Mouse (Mus musculus): ENCODE measurements around the gene Nle1. TPM values are rescaled to one million over a fixed set of nuclear protein-coding genes. Genes with fewer than 3 reads are reported as not detected.

Nle1 gene
- total and polyA plus RNA-seq, 3 experiments = 97.3 to 103 TPM; not detected in 1

GRCm38 (mm10) chr11:82856032-82856431, 52.2 kb downstream of the Nle1 start:
- no peaks in the 10 kb centered on the region for H3K9me3 ChIP-seq (replicated peaks; ENCODE audit: insufficient read depth, low read length)
- no peaks in the 10 kb centered on the region for H3K79me2 ChIP-seq (ENCODE audit: control insufficient read depth, insufficient read depth, low read length, poor library complexity)
- no peak for DNase-seq (ENCODE audit: low read depth, low spot score)
- TF ChIP-seq ZC3H11A (IDR thresholded peaks at IDR 0.05; ENCODE audit: low read depth, low read length) = no peak
- no peak for TF ChIP-seq NELFE (IDR thresholded peaks at IDR 0.05; ENCODE audit: low read depth, low read length)
- TF ChIP-seq TBP (IDR thresholded peaks at IDR 0.05; ENCODE audit: low read depth, low read length) = no peak
- TF ChIP-seq HCFC1 (IDR thresholded peaks at IDR 0.05; ENCODE audit: low read depth, low read length) = no peak
- TF ChIP-seq SIN3A (IDR thresholded peaks at IDR 0.05; ENCODE audit: low read length) = no peak
- TF ChIP-seq JUND (IDR thresholded peaks at IDR 0.05; ENCODE audit: low read depth, low read length) = no peak
- TF ChIP-seq CHD2 (IDR thresholded peaks at IDR 0.05; ENCODE audit: low read length) = no peak
- no peak for TF ChIP-seq ELF1 (IDR thresholded peaks at IDR 0.05; ENCODE audit: low read depth, low read length)
- TF ChIP-seq MAX (IDR thresholded peaks at IDR 0.05; ENCODE audit: low read length) = no peak
- H3K4me3 ChIP-seq (ENCODE audit: control insufficient read depth in 1 of 2, insufficient read depth in 1 of 2, low read depth in 2 of 2, low read length in 2 of 2) = no peak overlapping the region
- no peak overlapping the region for H3K27ac ChIP-seq (ENCODE audit: control insufficient read depth, low read depth, low read length)
- peaks cover 0 to 6% of the 10 kb centered on the region in 2 experiments; a peak in 2 of 4 replicates for H3K36me3 ChIP-seq (ENCODE audit: control insufficient read depth in 1 of 2, insufficient read depth in 2 of 2, low read length in 2 of 2)
- peaks cover 0 to 6% of the 10 kb centered on the region in 2 experiments; a peak in 2 of 4 replicates for H3K4me1 ChIP-seq (ENCODE audit: control insufficient read depth in 1 of 2, insufficient read depth in 2 of 2, low read length in 2 of 2)
- H3K27me3 ChIP-seq (ENCODE audit: control insufficient read depth in 1 of 2, insufficient read depth in 2 of 2, low read length in 2 of 2) = no peaks in the 10 kb centered on the region
- H3K9ac ChIP-seq (ENCODE audit: control insufficient read depth, low read depth, low read length, poor library complexity, severe bottlenecking) = no peak overlapping the region

GRCm38 (mm10) chr11:82855327-82855973, 52.8 kb downstream of the Nle1 start:
- Histone ChIP-seq H3K27me3 (ENCODE audit: control insufficient read depth in 1 of 2, insufficient read depth in 2 of 2, low read length in 2 of 2) (no peaks in the 10 kb centered on the region), H3K27ac (ENCODE audit: control insufficient read depth, low read depth, low read length) (no peak overlapping the region), H3K36me3 (ENCODE audit: control insufficient read depth in 1 of 2, insufficient read depth in 2 of 2, low read length in 2 of 2) (peaks cover 0 to 6% of the 10 kb centered on the region in 2 experiments; a peak in 2 of 4 replicates), H3K9ac (ENCODE audit: control insufficient read depth, low read depth, low read length, poor library complexity, severe bottlenecking) (no peak overlapping the region), H3K4me3 (ENCODE audit: control insufficient read depth in 1 of 2, insufficient read depth in 1 of 2, low read depth in 2 of 2, low read length in 2 of 2) (no peak overlapping the region), H3K79me2 (ENCODE audit: control insufficient read depth, insufficient read depth, low read length, poor library complexity) (no peaks in the 10 kb centered on the region), H3K9me3 (replicated peaks; ENCODE audit: insufficient read depth, low read length) (no peaks in the 10 kb centered on the region), H3K4me1 (ENCODE audit: control insufficient read depth in 1 of 2, insufficient read depth in 2 of 2, low read length in 2 of 2) (peaks cover 0 to 6% of the 10 kb centered on the region in 2 experiments; a peak in 2 of 4 replicates)
- TF ChIP-seq POLR2AphosphoS5 (IDR thresholded peaks at IDR 0.05; ENCODE audit: borderline replicate concordance, low read depth, low read length) (no peak), TCF12 (IDR thresholded peaks at IDR 0.05; ENCODE audit: low read depth, low read length) (0 out of 2 replicates have a peak, but pooled peaks have one; percentile 19), GATA1 (IDR thresholded peaks at IDR 0.05; ENCODE audit: low read depth, low read length) (0 out of 2 replicates have a peak, but pooled peaks have one; percentile 17)
- DNase-seq (ENCODE audit: low read depth, low spot score) = no peak

GRCm38 (mm10) chr11:82854111-82854510, 54.1 kb downstream of the Nle1 start:
- H3K4me1 ChIP-seq (ENCODE audit: control insufficient read depth in 1 of 2, insufficient read depth in 2 of 2, low read length in 2 of 2) = peaks cover 0 to 6% of the 10 kb centered on the region in 2 experiments; a peak in 2 of 4 replicates
- no peaks in the 10 kb centered on the region for H3K9me3 ChIP-seq (replicated peaks; ENCODE audit: insufficient read depth, low read length)
- no peak for TF ChIP-seq NRF1 (IDR thresholded peaks at IDR 0.05; ENCODE audit: insufficient read depth, low read depth, low read length, poor library complexity, severe bottlenecking)
- TF ChIP-seq USF2 (IDR thresholded peaks at IDR 0.05; ENCODE audit: borderline replicate concordance in 1 of 2, insufficient read depth in 1 of 2, low read depth in 1 of 2, low read length in 2 of 2) = no peak
- peaks cover 0 to 6% of the 10 kb centered on the region in 2 experiments; a peak in 2 of 4 replicates for H3K36me3 ChIP-seq (ENCODE audit: control insufficient read depth in 1 of 2, insufficient read depth in 2 of 2, low read length in 2 of 2)
- H3K4me3 ChIP-seq (ENCODE audit: control insufficient read depth in 1 of 2, insufficient read depth in 1 of 2, low read depth in 2 of 2, low read length in 2 of 2) = no peak overlapping the region
- no peaks in the 10 kb centered on the region; the same call in 1 of the 2 replicates for H3K79me2 ChIP-seq (ENCODE audit: control insufficient read depth, insufficient read depth, low read length, poor library complexity)
- no peaks in the 10 kb centered on the region for H3K27me3 ChIP-seq (ENCODE audit: control insufficient read depth in 1 of 2, insufficient read depth in 2 of 2, low read length in 2 of 2)
- no peak overlapping the region for H3K9ac ChIP-seq (ENCODE audit: control insufficient read depth, low read depth, low read length, poor library complexity, severe bottlenecking)
- DNase-seq (ENCODE audit: low read depth, low spot score) = no peak
- no peak overlapping the region for H3K27ac ChIP-seq (ENCODE audit: control insufficient read depth, low read depth, low read length)

Measured in MEL (cell line).